Mouse (Mus musculus): ENCODE measurements around the gene Rab3c. TPM values are rescaled to one million over a fixed set of nuclear protein-coding genes. Genes with fewer than 3 reads are reported as not detected.

Rab3c gene
- polyA plus RNA-seq, 1 experiment from 2014 or later = 206 TPM

DNA sequence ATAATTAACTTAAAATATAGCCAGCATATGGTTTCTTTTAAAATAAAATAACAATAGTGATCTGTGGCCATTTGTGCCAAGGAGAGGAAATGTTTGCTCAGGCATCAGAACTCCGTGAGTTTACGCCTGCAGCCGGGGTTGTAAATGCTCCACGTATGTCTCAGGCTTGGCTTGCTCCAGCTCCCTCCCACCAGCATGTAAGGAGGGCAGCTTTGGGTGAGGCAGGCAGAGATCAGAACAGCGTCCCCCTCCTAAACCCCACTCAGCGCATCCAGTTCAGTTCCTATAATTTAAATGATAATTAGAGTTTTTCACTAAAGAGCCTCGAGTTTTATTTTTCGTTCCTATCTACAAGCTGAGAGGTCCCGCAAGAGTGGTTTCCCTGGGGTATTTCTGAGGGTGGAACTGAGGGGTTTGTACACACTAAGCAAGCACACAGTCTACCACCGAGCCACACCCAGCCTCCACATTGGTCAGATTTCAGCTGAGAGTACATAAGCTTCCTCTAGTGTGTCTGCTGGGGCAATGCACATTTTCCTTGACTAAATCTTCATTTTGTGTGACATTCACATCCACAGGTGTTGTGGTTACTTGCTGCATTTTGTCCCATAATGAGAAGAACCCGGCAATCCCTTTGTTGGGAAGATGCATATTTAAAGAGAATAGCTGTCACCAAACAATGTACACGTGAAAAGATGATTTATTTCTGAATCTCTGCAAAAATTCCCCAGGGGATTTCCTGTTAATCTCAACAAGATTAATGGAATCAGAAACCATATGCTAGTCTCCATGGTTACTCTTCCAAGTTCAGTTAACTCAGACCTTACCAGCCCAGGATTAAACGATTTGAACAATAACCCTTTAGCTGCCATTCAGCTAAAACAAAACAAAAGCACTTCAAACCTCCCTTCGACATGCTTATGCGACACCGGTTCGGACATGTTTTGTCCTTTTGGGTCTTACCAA is 186.8 kb downstream of the Rab3c start:
- peaks cover 19% of the 10 kb centered on the region for H3K4me1 ChIP-seq (ENCODE audit: control insufficient read depth, insufficient read depth, low read depth, low read length)
- H3K36me3 ChIP-seq (ENCODE audit: control insufficient read depth, insufficient read depth, low read length) = no peaks in the 10 kb centered on the region
- peak; percentile 79 for ATAC-seq
- 30% methylated on average over 17 of the region's 17 CpGs for WGBS
- H3K9me3 ChIP-seq (ENCODE audit: control insufficient read depth, low read length) = no peaks in the 10 kb centered on the region
- no peak overlapping the region for H3K4me3 ChIP-seq (ENCODE audit: low read length)
- H3K27me3 ChIP-seq (replicated peaks; ENCODE audit: control insufficient read depth, insufficient read depth, low read length) = no peaks in the 10 kb centered on the region
- H3K9ac ChIP-seq (ENCODE audit: low read depth, low read length) = no peak overlapping the region
- H3K27ac ChIP-seq (ENCODE audit: low read depth, low read length) = peak overlapping the region; percentile 57
- peak overlapping the region; percentile 11 for H3K4me2 ChIP-seq (ENCODE audit: low read length)

- H3K4me2 ChIP-seq (ENCODE audit: low read length) = no peak overlapping the region
- no peaks in the 10 kb centered on the region for H3K27me3 ChIP-seq (replicated peaks; ENCODE audit: control insufficient read depth, insufficient read depth, low read length)
- H3K36me3 ChIP-seq (ENCODE audit: control insufficient read depth, insufficient read depth, low read length) = no peaks in the 10 kb centered on the region
- WGBS = 86% methylated on average over 8 of the region's 8 CpGs
- H3K9me3 ChIP-seq (ENCODE audit: control insufficient read depth, low read length) = no peaks in the 10 kb centered on the region
- H3K4me1 ChIP-seq (ENCODE audit: control insufficient read depth, insufficient read depth, low read depth, low read length) = no peaks in the 10 kb centered on the region
- H3K27ac ChIP-seq (ENCODE audit: low read depth, low read length) = no peak overlapping the region
- 0 out of 2 replicates have a peak, but pooled peaks have one; percentile 30 for ATAC-seq
- H3K4me3 ChIP-seq (ENCODE audit: low read length) = no peak overlapping the region
- no peak overlapping the region for H3K9ac ChIP-seq (ENCODE audit: low read depth, low read length)
These were observed 196.8 kb downstream of the Rab3c start for GRCm38 (mm10) chr13:110083961-110084360.

DNA sequence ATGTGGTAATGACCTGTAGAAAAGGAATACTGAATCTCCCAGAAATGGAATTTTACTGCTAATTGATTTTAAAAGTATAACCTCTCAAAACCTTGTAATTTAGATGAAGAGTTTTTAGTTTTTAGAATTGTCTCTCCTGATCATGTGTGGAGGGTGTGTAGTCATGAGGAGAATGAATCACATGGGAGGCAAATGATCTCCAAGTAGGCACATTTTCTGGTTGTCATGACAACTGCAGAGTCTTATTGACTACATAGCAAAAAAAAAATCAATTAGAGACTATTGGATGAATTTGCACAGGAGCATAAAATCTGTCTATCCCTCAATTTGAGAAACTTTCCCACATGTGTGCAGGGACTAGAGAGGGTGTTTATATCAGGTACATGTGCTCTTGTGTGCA is 199.6 kb downstream of the Rab3c start:
- no peak for ATAC-seq
- H3K4me2 ChIP-seq (ENCODE audit: low read length) = no peak overlapping the region
- no peaks in the 10 kb centered on the region for H3K4me1 ChIP-seq (ENCODE audit: control insufficient read depth, insufficient read depth, low read depth, low read length)
- H3K4me3 ChIP-seq (ENCODE audit: low read length) = no peak overlapping the region
- H3K27ac ChIP-seq (ENCODE audit: low read depth, low read length) = no peak overlapping the region
- no peaks in the 10 kb centered on the region for H3K36me3 ChIP-seq (ENCODE audit: control insufficient read depth, insufficient read depth, low read length)
- H3K27me3 ChIP-seq (replicated peaks; ENCODE audit: control insufficient read depth, insufficient read depth, low read length) = no peaks in the 10 kb centered on the region
- no peaks in the 10 kb centered on the region for H3K9me3 ChIP-seq (ENCODE audit: control insufficient read depth, low read length)
- no peak overlapping the region for H3K9ac ChIP-seq (ENCODE audit: low read depth, low read length)

DNA sequence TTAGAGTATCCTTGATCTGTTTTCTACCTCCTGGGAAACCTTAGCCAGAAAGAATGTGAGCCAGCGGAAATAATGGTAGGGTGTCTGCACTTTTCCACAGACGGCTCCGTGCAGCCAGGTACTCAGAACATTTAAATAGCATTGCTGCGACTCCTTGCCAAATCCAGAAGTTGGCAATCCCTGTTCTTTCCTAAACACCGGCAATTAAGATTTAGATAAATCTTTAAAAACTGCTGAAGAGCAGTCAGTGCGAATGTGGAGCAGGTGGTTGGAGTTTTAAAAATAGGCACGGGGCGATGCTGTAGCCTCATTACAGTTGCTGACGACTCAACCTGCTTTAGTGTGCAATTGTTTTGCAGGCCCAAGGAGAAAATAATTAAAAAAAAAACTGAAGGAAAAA is 205.2 kb downstream of the Rab3c start:
- no peaks in the 10 kb centered on the region for H3K9me3 ChIP-seq (ENCODE audit: control insufficient read depth, low read length)
- no peaks in the 10 kb centered on the region for H3K4me1 ChIP-seq (ENCODE audit: control insufficient read depth, insufficient read depth, low read depth, low read length)
- ATAC-seq = no peak
- H3K27ac ChIP-seq (ENCODE audit: low read depth, low read length) = no peak overlapping the region
- H3K36me3 ChIP-seq (ENCODE audit: control insufficient read depth, insufficient read depth, low read length) = no peaks in the 10 kb centered on the region
- no peaks in the 10 kb centered on the region for H3K27me3 ChIP-seq (replicated peaks; ENCODE audit: control insufficient read depth, insufficient read depth, low read length)
- H3K4me2 ChIP-seq (ENCODE audit: low read length) = no peak overlapping the region
- no peak overlapping the region for H3K9ac ChIP-seq (ENCODE audit: low read depth, low read length)
- 68% methylated on average over 9 of the region's 9 CpGs for WGBS
- H3K4me3 ChIP-seq (ENCODE audit: low read length) = no peak overlapping the region

GRCm38 (mm10) chr13:110074180-110074579 is 206.6 kb downstream of the Rab3c start:
- H3K27ac ChIP-seq (ENCODE audit: low read depth, low read length) = no peak overlapping the region
- no peaks in the 10 kb centered on the region for H3K4me1 ChIP-seq (ENCODE audit: control insufficient read depth, insufficient read depth, low read depth, low read length)
- no peak overlapping the region for H3K4me3 ChIP-seq (ENCODE audit: low read length)
- no peak for ATAC-seq
- H3K27me3 ChIP-seq (replicated peaks; ENCODE audit: control insufficient read depth, insufficient read depth, low read length) = no peaks in the 10 kb centered on the region
- H3K9me3 ChIP-seq (ENCODE audit: control insufficient read depth, low read length) = no peaks in the 10 kb centered on the region
- H3K36me3 ChIP-seq (ENCODE audit: control insufficient read depth, insufficient read depth, low read length) = no peaks in the 10 kb centered on the region
- no peak overlapping the region for H3K4me2 ChIP-seq (ENCODE audit: low read length)
- H3K9ac ChIP-seq (ENCODE audit: low read depth, low read length) = no peak overlapping the region
- 41% methylated on average over 2 of the region's 2 CpGs for WGBS

DNA sequence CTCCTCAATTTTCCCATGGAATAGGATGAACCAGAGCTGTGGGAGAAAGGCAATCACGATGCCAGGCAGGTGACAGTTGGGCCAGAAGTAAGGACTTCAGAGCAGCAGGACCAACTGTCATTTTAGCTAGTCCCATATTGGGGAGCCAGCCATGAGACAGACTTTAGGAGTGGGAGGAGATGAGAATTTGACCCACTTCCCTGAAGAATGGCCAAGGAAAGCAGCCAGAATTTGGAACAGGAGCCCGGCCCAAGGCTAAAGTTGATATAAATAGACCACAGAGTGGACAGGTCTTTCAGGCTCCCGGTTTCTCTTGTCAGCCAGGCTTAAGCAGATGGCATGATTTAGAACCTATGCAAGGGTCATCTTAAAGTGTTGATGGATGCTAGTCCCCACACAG is 213.6 kb downstream of the Rab3c start:
- H3K9ac ChIP-seq (ENCODE audit: low read depth, low read length) = no peak overlapping the region

DNA sequence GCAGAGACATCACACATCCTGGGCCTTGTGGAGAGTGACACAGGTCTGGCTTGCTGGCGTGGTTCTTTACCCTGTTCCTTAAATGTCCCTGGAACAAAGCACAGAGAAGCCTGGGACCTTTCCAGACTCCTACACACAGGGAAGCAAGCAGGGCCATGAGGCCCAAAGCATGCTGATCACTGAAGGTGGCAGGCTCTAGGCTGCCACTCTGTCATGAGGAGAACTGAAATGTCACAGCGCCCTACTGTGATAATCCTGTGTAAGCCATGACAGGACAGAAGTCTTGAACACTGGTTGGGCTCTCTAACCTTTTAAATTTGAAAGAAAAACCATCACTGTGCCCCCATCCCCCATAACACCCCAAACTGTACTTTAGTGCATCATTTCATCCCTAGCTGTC is 214.1 kb downstream of the Rab3c start:
- Histone ChIP-seq H3K4me2 (ENCODE audit: low read length) (no peak overlapping the region), H3K9ac (ENCODE audit: low read depth, low read length) (no peak overlapping the region), H3K27me3 (replicated peaks; ENCODE audit: control insufficient read depth, insufficient read depth, low read length) (no peaks in the 10 kb centered on the region), H3K4me3 (ENCODE audit: low read length) (no peak overlapping the region), H3K27ac (ENCODE audit: low read depth, low read length) (no peak overlapping the region), H3K9me3 (ENCODE audit: control insufficient read depth, low read length) (no peaks in the 10 kb centered on the region), H3K36me3 (ENCODE audit: control insufficient read depth, insufficient read depth, low read length) (no peaks in the 10 kb centered on the region), H3K4me1 (ENCODE audit: control insufficient read depth, insufficient read depth, low read depth, low read length) (peaks cover 11% of the 10 kb centered on the region)
- no peak for ATAC-seq
- WGBS = 93% methylated on average over 2 of the region's 2 CpGs

More for the DNA sequence above, 213.6 kb downstream of the Rab3c start:
- H3K36me3 ChIP-seq (ENCODE audit: control insufficient read depth, insufficient read depth, low read length) = no peaks in the 10 kb centered on the region
- WGBS = 80% methylated on average over 3 of the region's 3 CpGs
- ATAC-seq = no peak
- H3K27ac ChIP-seq (ENCODE audit: low read depth, low read length) = no peak overlapping the region
- no peaks in the 10 kb centered on the region for H3K27me3 ChIP-seq (replicated peaks; ENCODE audit: control insufficient read depth, insufficient read depth, low read length)
- H3K4me2 ChIP-seq (ENCODE audit: low read length) = no peak overlapping the region
- H3K9me3 ChIP-seq (ENCODE audit: control insufficient read depth, low read length) = no peaks in the 10 kb centered on the region
- H3K4me3 ChIP-seq (ENCODE audit: low read length) = no peak overlapping the region
- peaks cover 11% of the 10 kb centered on the region for H3K4me1 ChIP-seq (ENCODE audit: control insufficient read depth, insufficient read depth, low read depth, low read length)

GRCm38 (mm10) chr13:110062835-110063411 is 217.9 kb downstream of the Rab3c start:
- no peaks in the 10 kb centered on the region for H3K36me3 ChIP-seq (ENCODE audit: control insufficient read depth, insufficient read depth, low read length)
- WGBS = 4% methylated on average over 9 of the region's 9 CpGs
- ATAC-seq = peak; percentile 95
- no peaks in the 10 kb centered on the region for H3K27me3 ChIP-seq (replicated peaks; ENCODE audit: control insufficient read depth, insufficient read depth, low read length)
- H3K4me1 ChIP-seq (ENCODE audit: control insufficient read depth, insufficient read depth, low read depth, low read length) = peaks cover 11% of the 10 kb centered on the region
- H3K27ac ChIP-seq (ENCODE audit: low read depth, low read length) = peak overlapping the region; percentile 85
- H3K4me2 ChIP-seq (ENCODE audit: low read length) = peak overlapping the region; percentile 42
- H3K9me3 ChIP-seq (ENCODE audit: control insufficient read depth, low read length) = no peaks in the 10 kb centered on the region
- peak overlapping the region; percentile 50 for H3K9ac ChIP-seq (ENCODE audit: low read depth, low read length)
- no peak overlapping the region for H3K4me3 ChIP-seq (ENCODE audit: low read length)

- Histone ChIP-seq H3K4me3 (ENCODE audit: low read length) (no peak overlapping the region), H3K4me1 (ENCODE audit: control insufficient read depth, insufficient read depth, low read depth, low read length) (peaks cover 11% of the 10 kb centered on the region), H3K9me3 (ENCODE audit: control insufficient read depth, low read length) (no peaks in the 10 kb centered on the region), H3K4me2 (ENCODE audit: low read length) (no peak overlapping the region), H3K27ac (ENCODE audit: low read depth, low read length) (peak overlapping the region; percentile 62), H3K9ac (ENCODE audit: low read depth, low read length) (no peak overlapping the region), H3K27me3 (replicated peaks; ENCODE audit: control insufficient read depth, insufficient read depth, low read length) (no peaks in the 10 kb centered on the region), H3K36me3 (ENCODE audit: control insufficient read depth, insufficient read depth, low read length) (no peaks in the 10 kb centered on the region)
- WGBS = 57% methylated on average over 8 of the region's 8 CpGs
- peak; percentile 19; the same call in 1 of the 2 replicates for ATAC-seq
These were observed 218.5 kb downstream of the Rab3c start for GRCm38 (mm10) chr13:110062288-110062687.
